21 mouse cellular contexts compared by ENCODE assay signal in genomic region chr6:8339453-8339852, GRCm38 (mm10).
DNase-seq lines count a peak whose midpoint lies in the region; ATAC-seq and TF ChIP-seq lines count a peak whose summit lies in the region.
"Had no signal": no experiment of that assay in that cellular context is flagged by ENCODE, and none has a peak within 500 bp of the region (broad histone marks: within the 10 kb centered on the region; RNA-seq: fewer than 3 reads in every experiment).

No protein-coding gene starts in this region.

- WGBS in spleen, adult 2 months = 19% methylated on average over 6 of the region's 6 CpGs

- H3K4me3 ChIP-seq in spleen, adult 2 months (ENCODE audit: extremely low read depth, insufficient read depth, insufficient read length) = 0 out of 2 replicates have a peak overlapping the region, but pooled peaks have one; percentile 8
- H3K4me3 ChIP-seq: embryonic facial prominence, embryonic 10.5 days; erythroblast, embryonic 14.5 days; forebrain, embryonic 10.5 days; heart, embryonic 12.5 days; hindbrain, embryonic 15.5 days had no signal

- DNase-seq in spleen, adult 2 months (ENCODE audit: low read depth in 1 of 2, low spot score in 2 of 2) = peak in 1 of 2 experiments; percentile 26
- DNase-seq in spleen, postnatal 14 days (ENCODE audit: low spot score in 2 of 2) = no peak
- DNase-seq in cerebellum, adult 18-20 months = no peak
- DNase-seq in lung, postnatal 25 days (ENCODE audit: low spot score) = no peak
- DNase-seq in yolk sac, embryonic 10.5 days (ENCODE audit: low spot score) = no peak
- DNase-seq: adrenal gland, postnatal 14 days; cerebellum, adult 11-12 months; cerebellum, adult 9-11 months; cerebellum, postnatal 36 days; gastrocnemius, postnatal 14 days had no signal

- H3K27ac ChIP-seq in spleen, adult 2 months (ENCODE audit: insufficient read depth, low read length) = peak overlapping the region; percentile 35; the same call in 1 of the 2 replicates
- H3K27ac ChIP-seq: embryonic facial prominence, embryonic 10.5 days; forebrain, embryonic 10.5 days; hindbrain, embryonic 15.5 days had no signal

- peaks cover 3% of the 10 kb centered on the region for H3K4me1 ChIP-seq in spleen, adult 2 months (ENCODE audit: control insufficient read depth, insufficient read depth, insufficient read length)
- H3K4me1 ChIP-seq: embryonic facial prominence, embryonic 10.5 days; forebrain, embryonic 10.5 days; hindbrain, embryonic 15.5 days had no signal

- H3K36me3 ChIP-seq in spleen, adult 2 months (ENCODE audit: control insufficient read depth, insufficient read depth, low read length) = no peaks in the 10 kb centered on the region
- H3K36me3 ChIP-seq: embryonic facial prominence, embryonic 10.5 days; forebrain, embryonic 10.5 days; G1E; heart, embryonic 12.5 days; hindbrain, embryonic 15.5 days had no signal

- TF ChIP-seq CTCF in spleen, adult 2 months (IDR thresholded peaks at IDR 0.05; ENCODE audit: extremely low read depth, insufficient read depth, insufficient read length, insufficient replicate concordance) = no peak

- no peak for TF ChIP-seq POLR2A in spleen, adult 2 months (IDR thresholded peaks at IDR 0.05; ENCODE audit: low read depth, low read length)

- no peaks in the 10 kb centered on the region for H3K27me3 ChIP-seq in spleen, adult 2 months (ENCODE audit: control insufficient read depth, insufficient read depth, low read length)
- H3K27me3 ChIP-seq: heart, embryonic 12.5 days; hindbrain, embryonic 15.5 days; Patski had no signal

- peak; percentile 84 for ATAC-seq in granulocyte monocyte progenitor cell, adult 5-6 weeks (replicated peaks; ENCODE audit: poor library complexity, severe bottlenecking)
- peak; percentile 92 for ATAC-seq in neutrophil, adult 5-6 weeks (ENCODE audit: extremely low read depth, insufficient number of reproducible peaks, low FRiP score, poor library complexity, severe bottlenecking)
- ATAC-seq: activated CD4-positive, CD25-positive, alpha-beta regulatory T cell, adult 4 months; forebrain, embryonic 14.5 days; Patski had no signal
